Mouse (Mus musculus): ENCODE data around the gene Adnp. TPM values are rescaled to one million over a fixed set of nuclear protein-coding genes. Genes with fewer than 3 reads are reported as not detected.

Gene Adnp
- total RNA-seq, 1 experiment, result 13.2 TPM

- no peak for DNase-seq (ENCODE audit: low read depth, low spot score)
- Histone ChIP-seq H3K9me3 (ENCODE audit: control insufficient read depth, insufficient read depth, low read depth, low read length) (no peaks in the 10 kb centered on the region), H3K4me3 (ENCODE audit: insufficient read depth in 1 of 2, low read depth in 1 of 2, low read length in 2 of 2, poor library complexity in 1 of 2, severe bottlenecking in 1 of 2) (peak overlapping the region; percentile 52 to 89; a peak in 3 of 4 replicates), H3K9ac (ENCODE audit: insufficient read depth, low read depth, low read length, poor library complexity, severe bottlenecking) (no peak overlapping the region; the same call in 1 of the 2 replicates), H3K36me3 (ENCODE audit: control insufficient read depth, insufficient read depth, low read length, poor library complexity, severe bottlenecking) (peaks cover 8% of the 10 kb centered on the region), H3K27ac (ENCODE audit: insufficient read depth, low read depth, low read length, poor library complexity, severe bottlenecking) (no peak overlapping the region), H3K4me1 (ENCODE audit: control insufficient read depth in 2 of 2, insufficient read depth in 2 of 2, low read length in 2 of 2, poor library complexity in 1 of 2) (peaks cover 2 to 9% of the 10 kb centered on the region in 2 experiments; a peak in 3 of 4 replicates)
- TF ChIP-seq MAFK (IDR thresholded peaks at IDR 0.05; ENCODE audit: insufficient read depth, low read depth, low read length) (no peak), ZNF384 (IDR thresholded peaks at IDR 0.05; ENCODE audit: low read depth, low read length) (no peak), ZC3H11A (IDR thresholded peaks at IDR 0.05; ENCODE audit: borderline replicate concordance, low read depth, low read length) (no peak), HCFC1 (IDR thresholded peaks at IDR 0.05; ENCODE audit: borderline replicate concordance, insufficient read depth, low read length) (no peak), CHD2 (IDR thresholded peaks at IDR 0.05; ENCODE audit: low read depth, low read length) (no peak)
- in situ Hi-C loops (cut with MboI; ENCODE audit: low sequenced_read_pairs in 2 of 2, unreplicated experiment in 2 of 2), result loop anchor here in 1 of 2 experiments (10.0 kb wide), 1 partner anchor 80 kb away; no protein-coding TSS in a partner anchor
These were observed 2.4 kb downstream of the Adnp start for GRCm38 (mm10) chr2:168204476-168204999.

GRCm38 (mm10) chr2:168200014-168200691, 6.8 kb downstream of the Adnp start:
- Histone ChIP-seq H3K9me3 (ENCODE audit: control insufficient read depth, insufficient read depth, low read depth, low read length) (no peaks in the 10 kb centered on the region), H3K4me3 (ENCODE audit: insufficient read depth in 1 of 2, low read depth in 1 of 2, low read length in 2 of 2, poor library complexity in 1 of 2, severe bottlenecking in 1 of 2) (no peak overlapping the region), H3K4me1 (ENCODE audit: control insufficient read depth in 2 of 2, insufficient read depth in 2 of 2, low read length in 2 of 2, poor library complexity in 1 of 2) (peaks cover 6 to 8% of the 10 kb centered on the region in 2 experiments; a peak in 3 of 4 replicates), H3K9ac (ENCODE audit: insufficient read depth, low read depth, low read length, poor library complexity, severe bottlenecking) (0 out of 2 replicates have a peak overlapping the region, but pooled peaks have one; percentile 11), H3K27ac (ENCODE audit: insufficient read depth, low read depth, low read length, poor library complexity, severe bottlenecking) (no peak overlapping the region), H3K36me3 (ENCODE audit: control insufficient read depth, insufficient read depth, low read length, poor library complexity, severe bottlenecking) (peaks cover 8% of the 10 kb centered on the region)
- no peak for DNase-seq (ENCODE audit: low read depth, low spot score)
- TF ChIP-seq ZC3H11A (IDR thresholded peaks at IDR 0.05; ENCODE audit: borderline replicate concordance, low read depth, low read length) (no peak), MAFK (IDR thresholded peaks at IDR 0.05; ENCODE audit: insufficient read depth, low read depth, low read length) (no peak), ZNF384 (IDR thresholded peaks at IDR 0.05; ENCODE audit: low read depth, low read length) (0 out of 2 replicates have a peak, but pooled peaks have one; percentile 15), HCFC1 (IDR thresholded peaks at IDR 0.05; ENCODE audit: borderline replicate concordance, insufficient read depth, low read length) (no peak), CHD2 (IDR thresholded peaks at IDR 0.05; ENCODE audit: low read depth, low read length) (no peak)
- in situ Hi-C loops (cut with MboI; ENCODE audit: low sequenced_read_pairs in 2 of 2, unreplicated experiment in 2 of 2), result loop anchor here in 1 of 2 experiments (10.0 kb wide), 1 partner anchor 75 kb away; no protein-coding TSS in a partner anchor

GRCm38 (mm10) chr2:168199476-168199875, 7.4 kb downstream of the Adnp start:
- in situ Hi-C loops (cut with MboI; ENCODE audit: low sequenced_read_pairs in 2 of 2, unreplicated experiment in 2 of 2), result no loop called here
- H3K9me3 ChIP-seq (ENCODE audit: control insufficient read depth, insufficient read depth, low read depth, low read length), result no peaks in the 10 kb centered on the region
- peaks cover 5% of the 10 kb centered on the region for H3K36me3 ChIP-seq (ENCODE audit: control insufficient read depth, insufficient read depth, low read length, poor library complexity, severe bottlenecking)
- TF ChIP-seq HCFC1 (IDR thresholded peaks at IDR 0.05; ENCODE audit: borderline replicate concordance, insufficient read depth, low read length), result no peak
- no peak for TF ChIP-seq ZC3H11A (IDR thresholded peaks at IDR 0.05; ENCODE audit: borderline replicate concordance, low read depth, low read length)
- no peak for TF ChIP-seq ZNF384 (IDR thresholded peaks at IDR 0.05; ENCODE audit: low read depth, low read length)
- TF ChIP-seq CHD2 (IDR thresholded peaks at IDR 0.05; ENCODE audit: low read depth, low read length), result no peak
- no peak for TF ChIP-seq MAFK (IDR thresholded peaks at IDR 0.05; ENCODE audit: insufficient read depth, low read depth, low read length)
- H3K4me3 ChIP-seq (ENCODE audit: insufficient read depth in 1 of 2, low read depth in 1 of 2, low read length in 2 of 2, poor library complexity in 1 of 2, severe bottlenecking in 1 of 2), result no peak overlapping the region
- peaks cover 4 to 6% of the 10 kb centered on the region in 2 experiments for H3K4me1 ChIP-seq (ENCODE audit: control insufficient read depth in 2 of 2, insufficient read depth in 2 of 2, low read length in 2 of 2, poor library complexity in 1 of 2)
- no peak for DNase-seq (ENCODE audit: low read depth, low spot score)
- no peak overlapping the region for H3K27ac ChIP-seq (ENCODE audit: insufficient read depth, low read depth, low read length, poor library complexity, severe bottlenecking)
- no peak overlapping the region for H3K9ac ChIP-seq (ENCODE audit: insufficient read depth, low read depth, low read length, poor library complexity, severe bottlenecking)

GRCm38 (mm10) chr2:168198421-168198820, 8.5 kb downstream of the Adnp start:
- H3K27ac ChIP-seq (ENCODE audit: insufficient read depth, low read depth, low read length, poor library complexity, severe bottlenecking), result no peak overlapping the region
- DNase-seq (ENCODE audit: low read depth, low spot score), result no peak
- H3K9ac ChIP-seq (ENCODE audit: insufficient read depth, low read depth, low read length, poor library complexity, severe bottlenecking), result no peak overlapping the region
- no peak overlapping the region for H3K4me3 ChIP-seq (ENCODE audit: insufficient read depth in 1 of 2, low read depth in 1 of 2, low read length in 2 of 2, poor library complexity in 1 of 2, severe bottlenecking in 1 of 2)
- in situ Hi-C loops (cut with MboI; ENCODE audit: low sequenced_read_pairs in 2 of 2, unreplicated experiment in 2 of 2), result no loop called here
- H3K9me3 ChIP-seq (ENCODE audit: control insufficient read depth, insufficient read depth, low read depth, low read length), result no peaks in the 10 kb centered on the region
- H3K4me1 ChIP-seq (ENCODE audit: control insufficient read depth in 2 of 2, insufficient read depth in 2 of 2, low read length in 2 of 2, poor library complexity in 1 of 2), result peaks cover 4 to 6% of the 10 kb centered on the region in 2 experiments
- TF ChIP-seq ZNF384 (IDR thresholded peaks at IDR 0.05; ENCODE audit: low read depth, low read length) (no peak), HCFC1 (IDR thresholded peaks at IDR 0.05; ENCODE audit: borderline replicate concordance, insufficient read depth, low read length) (no peak), CHD2 (IDR thresholded peaks at IDR 0.05; ENCODE audit: low read depth, low read length) (no peak), MAFK (IDR thresholded peaks at IDR 0.05; ENCODE audit: insufficient read depth, low read depth, low read length) (no peak), ZC3H11A (IDR thresholded peaks at IDR 0.05; ENCODE audit: borderline replicate concordance, low read depth, low read length) (no peak)
- peaks cover 3% of the 10 kb centered on the region for H3K36me3 ChIP-seq (ENCODE audit: control insufficient read depth, insufficient read depth, low read length, poor library complexity, severe bottlenecking)
